Mouse (Mus musculus) large intestine, adult 2 months (tissue): ENCODE measurements around the gene C1rl. TPM values are rescaled to one million over a fixed set of nuclear protein-coding genes. Genes with fewer than 3 reads are reported as not detected.
"Not testable (repeated sequence)": the region's sequence is repeated elsewhere in the genome, so short reads cannot be mapped to it uniquely, and the experiment has no call there.

Source experiments
- DNase-seq: peaks from one replicate; pipeline ENCODE4 v3.0.0-alpha.2; 2012; ENCODE audit warnings: low read depth, low spot score
- WGBS: fragments of 180-500 bp; shearing (Covaris S2); methylation state at CpG from one replicate; pipeline ENCODE4 v1.1.7; 2018; 5-methylcytosine and 5-hydroxymethylcytosine counted together
- polyA plus RNA-seq: library from polyadenylated mRNA; depleted of rRNA; stranded (reverse); fragments of >200 nt; gene quantifications from 2 replicates; pipeline ENCODE4 v1.2.3, GENCODE M21; 2012

C1rl gene
- polyA plus RNA-seq, 1 experiment, result 1.7 TPM

DNA sequence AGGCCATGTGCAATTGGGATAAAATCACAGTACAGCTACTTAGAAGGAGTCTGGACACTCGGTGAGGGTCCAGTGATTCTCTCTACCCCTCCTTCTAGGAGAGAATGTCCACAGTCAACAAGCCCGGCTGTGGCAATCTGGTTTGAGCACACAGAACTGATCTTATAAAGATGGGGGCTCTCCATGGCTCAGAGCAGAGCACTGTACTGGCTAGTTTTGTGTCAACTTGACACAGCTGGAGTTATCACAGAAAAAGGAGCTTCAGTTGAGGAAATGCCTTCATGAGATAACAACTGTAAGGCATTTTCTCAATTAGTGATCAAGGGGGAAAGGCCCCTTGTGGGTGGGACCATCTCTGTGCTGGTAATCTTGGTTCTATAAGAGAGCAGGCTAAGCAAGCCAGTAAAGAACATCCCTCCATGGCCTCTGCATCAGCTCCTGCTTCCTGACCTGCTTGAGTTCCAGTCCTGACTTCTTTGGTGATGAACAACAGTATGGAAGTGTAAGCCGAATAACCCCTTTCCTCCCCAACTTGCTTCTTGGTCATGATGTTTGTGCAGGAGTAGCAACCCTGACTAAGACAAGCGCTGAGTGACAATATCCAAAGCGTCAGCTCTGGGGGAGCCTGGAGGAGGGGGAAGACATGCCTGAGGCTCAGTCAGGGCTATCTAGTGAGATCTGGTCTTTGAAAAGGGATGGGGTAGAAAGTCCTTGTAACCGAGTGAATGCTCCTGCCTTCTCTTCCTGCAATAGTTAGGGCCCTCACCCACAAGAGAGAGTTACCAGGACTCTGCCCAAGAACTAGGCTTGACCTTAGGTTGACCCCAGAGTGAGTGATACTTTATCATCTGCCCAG is 20.9 kb upstream of the C1rl start:
- 78% methylated on average over 6 of the region's 6 CpGs for WGBS
- DNase-seq, result not testable (repeated sequence)

DNA sequence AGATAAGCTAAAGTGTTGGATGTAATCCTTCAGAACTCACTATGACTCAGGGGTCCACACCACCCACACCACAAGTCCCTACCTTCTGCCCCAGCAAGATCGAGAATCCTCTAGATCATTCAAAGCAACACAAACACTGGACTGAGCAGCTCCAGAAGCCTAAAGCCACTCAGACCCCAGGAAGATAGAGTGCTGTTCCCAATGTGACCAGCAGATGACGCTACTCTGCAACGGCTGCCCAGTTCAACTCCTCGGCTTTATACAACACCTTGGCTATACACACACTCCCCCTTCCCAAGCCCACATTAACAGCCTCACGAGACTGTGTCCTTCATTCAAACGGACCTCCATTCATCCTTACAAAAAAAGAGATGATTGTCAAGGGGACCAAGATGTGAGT is 20.1 kb upstream of the C1rl start:
- no peak for DNase-seq
- 30% methylated on average over 6 of the region's 6 CpGs for WGBS

DNA sequence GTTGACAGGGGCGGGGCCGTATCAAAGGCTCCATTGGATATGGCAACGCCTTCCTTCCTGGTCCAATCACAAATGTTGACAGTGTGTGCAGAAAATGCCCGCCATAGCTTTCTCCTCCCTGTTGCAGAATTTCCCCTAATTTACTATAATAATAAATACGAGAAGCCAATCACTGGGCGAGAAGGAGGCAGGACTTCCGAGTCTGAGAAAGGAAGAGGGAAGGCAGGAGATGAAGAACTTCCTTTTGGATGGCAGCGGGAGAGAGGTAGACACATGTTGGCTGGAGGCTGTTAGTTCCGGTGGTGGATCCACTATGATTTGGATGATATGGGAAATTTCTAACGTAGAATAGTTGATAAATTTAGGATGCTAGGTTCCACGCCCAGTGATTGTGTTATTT is 18.3 kb upstream of the C1rl start:
- 73% methylated on average over 11 of the region's 11 CpGs for WGBS
- no peak for DNase-seq

DNA sequence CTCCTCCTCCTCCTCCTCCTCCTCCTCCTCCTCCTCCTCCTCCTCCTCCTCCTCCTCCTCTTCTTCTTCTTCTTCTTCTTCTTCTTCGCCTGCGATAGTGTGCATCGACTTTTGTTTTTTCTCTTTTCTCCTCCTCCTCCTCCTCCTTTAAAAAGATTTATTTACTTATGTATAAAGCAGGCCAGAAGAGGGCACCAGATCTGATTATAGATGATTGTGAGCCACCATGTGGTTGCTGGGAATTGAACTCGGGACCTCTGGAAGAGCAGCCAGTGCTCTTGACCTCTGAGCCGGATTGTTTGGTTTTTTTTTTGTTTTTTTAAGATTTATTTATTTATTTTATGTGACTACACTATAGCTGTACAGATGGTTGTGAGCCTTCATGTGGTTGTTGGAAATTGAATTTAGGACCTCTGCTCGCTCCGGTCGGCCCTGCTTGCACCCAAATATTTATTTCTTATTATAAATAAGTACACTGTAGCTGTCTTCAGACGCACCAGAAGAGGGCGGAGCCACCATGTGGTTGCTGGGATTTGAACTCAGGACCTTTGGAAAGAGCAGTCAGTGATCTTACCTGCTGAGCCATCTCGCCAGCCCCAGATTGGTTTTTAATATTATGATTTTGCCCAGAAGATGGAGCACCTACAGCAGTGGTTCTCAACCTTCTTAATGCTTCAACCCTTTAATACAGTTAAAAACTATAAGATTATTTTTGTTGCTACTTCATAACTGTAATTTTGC is 17.4 kb upstream of the C1rl start:
- WGBS, result 83% methylated on average over 8 of the region's 11 CpGs
- not testable (repeated sequence) for DNase-seq

DNA sequence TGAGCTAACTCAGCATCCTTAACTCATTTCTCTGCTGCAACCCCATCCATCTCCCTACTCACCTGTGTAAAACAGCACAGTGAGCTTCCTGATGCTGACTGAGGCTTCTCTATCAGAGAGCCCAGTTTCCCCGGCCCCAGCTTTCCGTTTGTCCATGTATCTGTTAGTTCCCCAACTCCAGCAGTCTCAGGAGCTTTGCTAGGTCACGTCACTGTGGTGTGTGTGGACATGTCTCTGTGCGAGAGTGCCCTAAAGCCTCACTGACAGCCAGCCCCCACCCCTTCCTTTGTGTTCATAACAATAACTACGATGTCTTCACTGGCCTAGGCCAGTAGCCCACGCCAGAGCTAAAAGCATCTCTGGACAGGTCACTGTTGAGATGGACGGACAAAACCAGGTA is 16.7 kb upstream of the C1rl start:
- WGBS, result 89% methylated on average over 7 of the region's 7 CpGs
- DNase-seq, result no peak

DNA sequence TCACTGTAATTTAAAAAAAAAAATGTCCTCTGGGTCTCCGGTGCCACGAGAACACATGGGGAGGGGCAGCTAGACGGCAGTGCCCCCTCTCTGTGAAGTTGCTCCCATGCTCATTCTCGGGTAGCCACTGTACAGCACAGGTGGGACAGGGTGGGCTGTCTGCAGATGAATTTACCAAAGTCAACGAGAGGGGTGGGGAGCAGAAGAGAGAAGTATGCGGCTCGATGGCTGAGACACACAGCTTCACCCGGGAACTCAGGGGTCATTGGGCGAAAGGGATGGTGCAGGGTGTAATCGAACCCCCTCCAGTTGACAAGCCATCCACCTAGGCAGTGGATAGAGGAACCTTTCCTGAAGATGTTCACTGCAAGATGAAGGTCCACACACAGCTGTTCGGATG is 16.1 kb upstream of the C1rl start:
- WGBS, result 83% methylated on average over 11 of the region's 11 CpGs
- DNase-seq, result no peak

DNA sequence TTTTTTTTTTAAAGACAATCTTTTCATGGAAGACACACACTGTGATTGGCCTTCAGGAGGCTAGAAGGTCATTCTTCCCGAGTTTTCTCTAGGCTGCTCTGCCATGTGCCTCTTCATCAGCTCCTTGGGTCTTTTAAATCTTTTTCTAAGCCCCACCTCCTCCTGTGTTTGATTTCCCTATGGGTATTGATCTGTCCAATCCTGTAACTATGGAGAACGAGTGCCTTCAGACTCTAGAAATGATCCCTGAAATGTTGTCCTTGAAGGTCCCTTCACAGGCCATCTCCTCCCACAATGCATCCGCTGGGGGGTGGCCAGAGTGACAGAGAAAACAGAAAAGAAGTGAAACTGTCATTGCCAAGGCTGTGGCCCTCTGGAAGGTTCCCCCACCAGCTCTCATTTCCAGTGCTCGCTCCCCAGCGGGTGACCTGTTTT is 15.7 kb upstream of the C1rl start:
- DNase-seq, result no peak
- 65% methylated on average over 5 of the region's 5 CpGs for WGBS

DNA sequence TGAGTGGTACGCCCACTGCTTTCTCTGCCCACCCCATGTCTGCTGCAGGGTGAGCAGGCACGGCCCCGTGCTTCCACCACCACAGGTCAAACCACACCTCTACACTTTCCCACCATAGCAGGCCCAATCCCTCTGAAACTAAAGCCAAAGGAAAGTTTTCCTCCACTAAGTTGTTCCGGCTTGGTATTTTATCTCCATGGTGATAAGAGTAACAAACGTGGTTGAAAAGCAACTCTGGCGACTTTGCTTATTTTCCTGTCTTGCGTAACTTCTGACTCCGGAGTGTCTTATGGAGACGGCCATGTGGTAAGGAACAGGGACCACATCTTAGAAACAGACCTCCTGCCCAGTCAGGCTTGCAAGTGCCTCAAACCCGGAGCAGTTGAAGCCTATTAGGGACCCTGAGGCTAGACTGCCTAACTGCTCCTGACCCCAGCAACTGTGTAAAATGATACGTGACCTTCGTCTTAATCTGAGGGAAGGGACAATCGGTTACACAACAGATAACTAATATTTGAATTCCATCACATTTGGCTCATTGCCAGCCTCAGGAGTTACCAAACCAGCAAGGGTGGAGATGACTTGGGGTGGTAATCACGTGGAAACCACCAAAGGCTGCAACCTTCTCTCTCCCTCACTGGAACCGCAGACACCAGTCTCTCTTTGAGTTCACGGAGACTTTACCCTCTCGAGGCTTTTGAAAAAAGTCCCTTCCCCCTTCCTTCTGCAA is 14.8 kb upstream of the C1rl start:
- WGBS, result 18% methylated on average over 17 of the region's 17 CpGs
- DNase-seq, result no peak

DNA sequence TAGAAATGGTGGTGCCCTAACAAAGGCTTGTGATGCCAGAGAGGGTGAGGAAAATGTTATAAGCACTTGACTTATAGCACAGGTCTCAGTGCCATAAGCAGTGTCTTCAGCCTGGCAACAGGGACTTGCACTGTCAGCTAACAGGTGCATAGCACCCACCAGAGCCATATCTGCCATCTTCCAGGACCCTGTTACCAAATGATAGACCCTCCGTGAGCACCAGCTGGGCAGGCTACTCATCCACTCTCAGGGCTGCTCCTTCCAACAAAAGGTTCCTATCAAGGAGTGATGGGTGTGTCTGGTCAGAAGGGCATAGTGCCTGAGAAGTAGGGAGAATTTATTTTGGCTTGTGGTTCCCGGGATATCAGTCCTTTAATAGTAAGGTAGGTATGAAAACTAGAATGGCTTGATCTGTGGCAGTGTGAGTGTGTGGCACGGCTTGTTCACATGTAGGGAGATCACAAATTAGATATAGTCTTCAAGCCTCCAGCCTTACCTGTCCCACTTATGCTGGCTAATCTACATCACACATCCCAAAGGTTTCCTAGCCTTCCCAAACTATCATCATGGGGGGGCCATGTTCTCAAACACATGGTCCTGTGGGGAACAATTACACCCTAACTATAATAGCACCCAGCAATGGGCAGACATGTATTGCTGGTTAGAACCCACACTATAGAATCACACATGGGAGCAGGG is 13.9 kb upstream of the C1rl start:
- no peak for DNase-seq
- 45% methylated on average over 3 of the region's 3 CpGs for WGBS

DNA sequence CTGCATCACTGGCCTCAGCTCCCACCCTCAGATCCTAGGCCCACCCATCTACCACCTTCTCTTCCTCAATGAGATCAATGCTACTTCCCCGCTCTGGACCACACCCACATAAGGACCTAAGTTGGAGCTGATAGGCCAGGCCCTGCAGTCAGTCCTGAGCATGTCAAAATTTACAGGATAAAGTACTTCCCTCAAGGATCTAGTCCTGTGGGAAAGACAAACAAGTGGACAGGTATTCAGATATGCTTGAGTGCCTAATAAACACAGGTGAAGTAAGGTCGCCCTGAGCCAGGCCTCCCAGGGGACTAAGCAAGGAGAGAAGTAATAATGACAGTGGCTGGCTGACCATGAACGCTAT is 13.4 kb upstream of the C1rl start:
- WGBS, result 79% methylated on average over 3 of the region's 3 CpGs
- no peak for DNase-seq

DNA sequence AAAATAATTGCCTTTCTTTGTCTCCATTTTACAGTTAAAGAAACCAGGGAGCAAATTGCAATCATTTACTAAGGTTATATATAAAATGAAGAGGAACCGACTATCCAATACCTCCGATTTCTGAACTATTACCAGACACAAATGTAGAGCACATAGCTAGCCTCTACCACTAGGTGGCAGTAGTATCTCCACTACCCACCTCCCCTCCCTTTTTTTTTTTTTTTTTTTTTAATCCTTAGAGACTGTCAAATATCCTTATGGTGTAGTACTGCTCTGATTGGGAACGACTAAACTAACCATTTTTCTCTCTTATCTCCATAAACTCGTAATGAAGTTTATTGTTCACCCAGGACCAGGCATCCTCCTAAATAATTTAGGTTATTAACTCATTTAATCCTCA is 12.6 kb upstream of the C1rl start:
- DNase-seq, result no peak
- WGBS, result 59% methylated on average over 4 of the region's 4 CpGs

DNA sequence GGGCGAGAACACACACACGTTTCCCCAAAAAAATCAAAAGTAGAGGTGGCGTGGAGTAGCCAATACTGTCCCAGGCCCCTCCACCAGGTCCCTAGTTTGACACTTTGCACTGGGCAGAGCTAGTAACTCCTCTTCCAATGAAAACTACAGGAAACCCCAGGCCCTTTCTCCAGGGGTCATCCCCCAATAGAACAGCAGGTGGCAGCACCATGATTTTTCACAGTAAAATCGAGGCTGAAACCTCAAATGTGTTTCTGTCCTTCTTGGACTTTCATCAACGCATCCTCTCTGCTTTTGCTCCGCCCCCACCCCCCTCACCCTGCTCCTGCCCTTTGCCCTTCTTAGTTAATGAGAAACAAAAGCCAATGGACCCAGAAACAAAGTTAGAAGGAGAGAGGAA is 11.3 kb upstream of the C1rl start:
- WGBS, result 41% methylated on average over 6 of the region's 6 CpGs

DNA sequence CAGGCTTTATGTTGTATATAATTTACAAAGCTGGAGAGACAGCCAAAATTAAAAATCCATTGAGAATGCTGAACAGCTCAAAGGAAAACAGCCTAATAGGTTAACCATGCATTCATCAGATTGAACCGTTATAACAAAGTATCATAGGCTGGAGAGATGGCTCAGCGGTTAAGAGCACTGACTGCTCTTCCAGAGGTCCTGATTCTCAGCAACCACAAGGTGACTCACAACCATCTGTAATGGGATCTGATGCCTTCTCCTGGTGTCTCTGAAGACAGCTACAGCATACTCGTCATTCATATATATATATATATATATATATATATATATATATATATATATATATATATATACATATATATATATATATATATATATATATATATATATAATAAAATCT is 9.1 kb upstream of the C1rl start:
- 82% methylated on average over 3 of the region's 3 CpGs for WGBS
- DNase-seq, result not testable (repeated sequence)

More for the DNA sequence above, 11.3 kb upstream of the C1rl start:
- no peak for DNase-seq

DNA sequence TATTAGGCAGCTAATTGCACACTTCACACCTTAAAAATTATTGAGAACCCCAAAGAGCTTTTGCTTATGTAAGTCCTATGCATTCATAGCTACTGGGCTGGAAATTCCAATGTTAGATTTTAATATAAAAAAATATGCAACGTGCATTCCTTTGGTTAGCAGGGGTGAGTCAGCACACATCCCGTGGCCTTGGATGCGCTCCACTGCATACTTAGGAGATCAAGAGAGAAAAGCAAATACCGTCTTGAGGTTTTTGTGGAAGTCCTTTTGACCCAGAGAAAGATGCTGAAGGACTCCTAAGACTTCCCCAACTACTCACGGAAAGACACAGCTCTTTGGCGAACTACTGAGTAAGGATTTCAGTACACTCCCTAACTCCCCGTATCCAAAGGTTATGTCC is 8.1 kb upstream of the C1rl start:
- DNase-seq, result no peak
- 54% methylated on average over 7 of the region's 7 CpGs for WGBS

DNA sequence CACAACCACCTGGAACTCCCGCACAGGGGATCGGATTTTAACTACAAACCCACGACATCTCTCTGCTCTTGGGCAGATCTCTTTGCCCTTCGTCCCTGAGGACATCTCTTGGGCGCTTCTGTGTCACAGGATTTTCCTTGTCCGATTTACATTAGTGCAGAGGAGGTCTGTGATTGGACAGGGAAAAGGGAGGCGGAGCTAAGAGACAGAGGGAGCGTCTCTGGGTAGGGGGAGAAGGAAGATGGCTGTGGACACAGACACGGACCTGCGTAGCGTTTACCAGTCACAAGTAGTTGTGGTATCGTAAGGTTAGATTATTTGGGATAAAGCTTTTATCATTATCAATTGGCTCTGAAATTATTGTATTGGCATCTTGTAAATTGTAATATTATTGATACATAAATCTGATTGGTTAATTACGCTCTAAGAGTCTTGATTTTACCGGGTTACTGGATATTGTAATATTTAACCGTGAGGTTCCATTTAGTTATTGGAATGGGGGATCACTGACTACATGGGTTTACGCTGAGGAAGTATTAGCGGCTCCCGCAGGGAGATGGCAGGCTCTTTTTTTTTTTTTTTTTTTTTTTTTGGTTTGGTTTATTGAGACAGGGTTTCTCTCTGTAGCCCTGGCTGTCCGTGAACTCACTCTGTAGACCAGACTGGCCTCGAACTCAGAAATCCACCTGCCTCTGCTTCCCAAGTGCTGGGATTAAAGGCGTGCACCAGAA is 7.3 kb upstream of the C1rl start:
- WGBS, result 63% methylated on average over 21 of the region's 21 CpGs

DNA sequence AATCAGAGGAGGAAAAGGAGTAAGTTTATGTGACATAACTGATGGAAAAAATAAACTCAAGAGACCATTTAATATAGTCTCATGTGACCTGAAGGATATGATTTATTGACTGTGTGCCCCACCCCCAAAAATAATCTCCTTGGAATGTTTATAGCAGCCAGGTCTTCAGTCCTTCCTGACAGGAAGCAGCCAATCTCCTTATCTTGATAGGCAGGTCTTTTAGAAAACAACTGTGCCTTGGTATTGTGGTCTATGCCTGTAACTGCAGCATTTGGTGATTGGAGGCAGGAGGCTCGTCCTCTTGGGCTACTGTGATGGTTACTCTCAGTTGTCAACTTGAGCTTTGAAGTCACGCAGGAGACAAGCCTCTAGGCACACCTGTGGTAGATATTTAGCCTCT is 5.4 kb upstream of the C1rl start:
- 27% methylated on average over 2 of the region's 2 CpGs for WGBS
- no peak for DNase-seq

More for the DNA sequence above, 7.3 kb upstream of the C1rl start:
- no peak for DNase-seq

DNA sequence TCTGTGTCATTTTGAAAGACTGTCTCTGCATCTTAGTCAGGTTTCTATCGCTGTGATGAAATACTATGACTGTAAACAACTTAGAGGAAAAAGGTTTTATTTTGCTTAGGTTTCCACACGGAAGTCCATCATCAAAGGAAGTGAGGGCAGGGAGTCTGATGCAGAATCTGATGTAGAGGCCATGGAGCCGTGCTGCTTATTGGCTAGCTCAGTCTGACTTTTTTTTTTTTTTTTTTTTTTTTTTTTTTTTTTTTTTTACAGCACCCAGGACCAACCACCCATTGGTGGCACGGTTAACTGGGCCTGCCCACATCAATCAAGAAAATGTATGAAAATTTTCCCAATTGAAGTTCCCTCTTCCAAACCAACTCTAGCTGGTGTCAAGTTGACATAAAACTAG is 4.0 kb upstream of the C1rl start:
- 86% methylated on average over 4 of the region's 4 CpGs for WGBS
- DNase-seq, result no peak

DNA sequence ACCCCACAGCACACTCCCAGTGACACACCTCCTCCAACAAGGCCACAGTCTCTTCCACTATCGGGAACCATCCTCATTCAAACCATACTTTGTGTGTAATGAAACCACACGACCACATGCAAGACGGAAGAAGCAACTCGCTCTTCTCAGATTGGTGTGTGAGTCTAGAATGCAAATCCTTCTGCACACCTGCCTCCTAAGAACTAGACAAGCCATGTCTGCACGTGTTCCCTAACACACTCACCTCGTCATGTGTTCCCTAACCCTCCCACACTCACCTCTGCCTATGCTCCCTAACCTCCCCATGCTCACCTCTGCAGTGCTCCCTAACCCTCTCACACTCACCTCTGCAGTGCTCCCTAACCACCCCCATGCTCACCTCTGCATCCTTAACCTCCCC is 1.5 kb upstream of the C1rl start:
- no peak for DNase-seq
- WGBS, result 77% methylated on average over 6 of the region's 6 CpGs

DNA sequence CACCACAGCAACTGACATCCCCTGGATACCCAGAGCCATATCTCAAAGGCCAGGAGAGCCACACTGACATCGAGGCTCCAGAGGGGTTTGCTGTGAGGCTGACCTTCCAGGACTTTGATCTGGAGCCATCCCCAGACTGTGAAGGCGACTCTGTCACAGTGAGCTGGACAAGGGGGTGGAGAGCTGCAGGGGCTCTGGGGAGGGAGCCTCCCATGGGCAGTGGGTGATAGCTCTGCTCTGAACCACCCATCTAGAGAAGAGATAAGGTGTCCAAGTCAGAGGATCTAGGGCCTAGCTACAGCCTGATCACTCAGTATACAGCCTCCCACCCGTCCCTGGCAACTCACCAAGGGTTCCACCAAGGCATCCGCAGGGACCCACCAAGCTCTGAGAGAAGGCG is 973 bp downstream of the C1rl start:
- WGBS, result 77% methylated on average over 5 of the region's 5 CpGs
- no peak for DNase-seq
